Mouse (Mus musculus) bone marrow macrophage, adult 2 months (primary cell): ENCODE measurements around the gene Gphn. TPM values are rescaled to one million over a fixed set of nuclear protein-coding genes. Genes with fewer than 3 reads are reported as not detected.
"Not testable (repeated sequence)": the region's sequence is repeated elsewhere in the genome, so short reads cannot be mapped to it uniquely, and the experiment has no call there.

Experiments used
- H3K27ac ChIP-seq: 2 replicates; pipeline ENCODE4 v1.5.1; 2012; ENCODE audit warnings: low read depth, low read length; ENCODE audit not compliant: insufficient read depth
- H3K4me1 ChIP-seq: 2 replicates; pipeline ENCODE4 v1.6.1; 2012; ENCODE audit warnings: low read length; ENCODE audit not compliant: control insufficient read depth, insufficient read depth
- H3K4me3 ChIP-seq: 2 replicates; pipeline ENCODE4 v1.5.1; 2012; ENCODE audit warnings: mild to moderate bottlenecking, low read length, moderate library complexity; ENCODE audit not compliant: insufficient read depth
- CTCF ChIP-seq: IDR thresholded peaks from 2 replicates; pipeline ENCODE4 v1.5.1; 2012; ENCODE audit warnings: low read depth, mild to moderate bottlenecking, low read length, moderate library complexity
- POLR2A ChIP-seq: IDR thresholded peaks from 2 replicates; pipeline ENCODE4 v1.6.1; 2012; ENCODE audit warnings: mild to moderate bottlenecking, low read depth, low read length, borderline replicate concordance
- polyA plus RNA-seq: library from polyadenylated mRNA; stranded (reverse); fragments of >200 nt; gene quantifications from 2 replicates; pipeline ENCODE4 v1.2.4, GENCODE M21; 2012; ENCODE audit not compliant: missing spikeins, insufficient read depth, insufficient read length

The Gphn gene
- polyA plus RNA-seq, 1 experiment, result 12.0 TPM

DNA sequence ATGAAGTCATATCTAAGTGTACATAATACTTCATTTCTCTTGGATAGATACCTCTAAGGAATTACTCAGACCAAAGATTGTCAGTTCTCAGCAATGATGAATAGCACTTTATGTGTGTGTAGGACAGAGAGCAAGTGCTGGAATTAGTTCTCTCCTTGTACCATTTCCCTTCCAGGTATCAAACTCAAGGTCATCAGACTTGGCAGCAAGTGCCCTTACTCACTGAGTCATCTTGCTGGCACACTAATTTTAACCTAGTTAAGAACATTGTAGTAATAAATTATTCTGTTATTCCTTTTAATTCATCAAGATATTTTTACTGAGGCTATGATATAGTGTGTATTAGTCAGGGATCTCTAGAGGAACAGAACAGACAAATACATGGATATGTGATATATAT is 88.9 kb downstream of the Gphn start:
- H3K27ac ChIP-seq, result no peak overlapping the region
- no peaks in the 10 kb centered on the region for H3K4me1 ChIP-seq
- H3K4me3 ChIP-seq, result no peak overlapping the region
- TF ChIP-seq CTCF (no peak), POLR2A (no peak)

DNA sequence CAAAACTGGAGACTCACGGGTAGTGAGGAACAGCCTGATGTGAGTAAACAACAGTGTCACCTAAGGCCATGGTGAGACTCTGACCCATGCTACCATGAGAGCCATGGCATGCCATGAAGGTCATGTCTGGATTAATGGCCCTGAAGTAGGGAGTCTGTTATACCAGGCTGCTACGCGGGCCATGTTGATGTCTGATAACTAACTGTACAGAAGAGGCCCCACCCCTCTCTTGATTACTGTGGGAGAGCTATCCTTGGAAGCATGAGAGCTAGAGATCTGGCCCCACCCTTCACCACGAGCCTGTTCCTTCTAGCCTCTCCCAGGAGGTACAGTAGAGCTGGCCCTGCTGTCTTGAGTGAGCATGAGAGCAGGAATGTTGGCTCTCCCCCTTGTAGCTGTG is 101.8 kb downstream of the Gphn start:
- no peak overlapping the region for H3K27ac ChIP-seq

GRCm38 (mm10) chr12:78332107-78332506 is 105.9 kb downstream of the Gphn start:
- H3K27ac ChIP-seq, result no peak overlapping the region
- H3K4me3 ChIP-seq, result no peak overlapping the region
- TF ChIP-seq POLR2A (no peak), CTCF (no peak)
- no peaks in the 10 kb centered on the region for H3K4me1 ChIP-seq

More for the DNA sequence above, 101.8 kb downstream of the Gphn start:
- TF ChIP-seq CTCF (no peak), POLR2A (no peak)
- no peaks in the 10 kb centered on the region for H3K4me1 ChIP-seq
- H3K4me3 ChIP-seq, result no peak overlapping the region

- TF ChIP-seq CTCF (no peak), POLR2A (no peak)
- Histone ChIP-seq H3K27ac (no peak overlapping the region), H3K4me3 (no peak overlapping the region), H3K4me1 (0 out of 2 replicates have a peak, but pooled peaks cover 3% of the 10 kb centered on the region)
These were observed 130.3 kb downstream of the Gphn start for GRCm38 (mm10) chr12:78356472-78356871.

- Histone ChIP-seq H3K27ac (no peak overlapping the region), H3K4me1 (no peaks in the 10 kb centered on the region), H3K4me3 (no peak overlapping the region)
- TF ChIP-seq CTCF (no peak), POLR2A (no peak)
These were observed 163.1 kb downstream of the Gphn start for GRCm38 (mm10) chr12:78389267-78389666.

DNA sequence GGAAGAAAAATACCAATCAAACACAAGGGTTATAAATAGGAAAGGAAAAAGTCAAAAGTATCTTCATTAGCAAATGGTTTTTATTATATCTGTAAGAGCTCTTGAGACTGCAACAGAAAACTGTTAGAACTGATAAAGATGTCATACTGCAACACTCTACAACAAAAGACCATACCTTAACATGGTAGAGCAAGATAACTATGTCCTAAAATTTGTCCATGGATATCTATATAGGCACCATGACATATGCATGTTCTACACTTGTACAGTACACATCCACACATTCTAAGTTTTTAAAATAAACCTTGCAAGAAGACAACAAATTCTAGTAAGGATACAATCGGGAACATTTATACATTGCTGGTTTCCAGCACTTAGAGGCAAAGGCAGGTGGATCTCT is 169.1 kb downstream of the Gphn start:
- no peak overlapping the region for H3K4me3 ChIP-seq
- no peaks in the 10 kb centered on the region for H3K4me1 ChIP-seq
- no peak overlapping the region for H3K27ac ChIP-seq
- no peak for TF ChIP-seq POLR2A
- TF ChIP-seq CTCF, result no peak

GRCm38 (mm10) chr12:78407518-78407917 is 181.3 kb downstream of the Gphn start:
- H3K4me3 ChIP-seq, H3K27ac ChIP-seq, H3K4me1 ChIP-seq: not testable (repeated sequence)

DNA sequence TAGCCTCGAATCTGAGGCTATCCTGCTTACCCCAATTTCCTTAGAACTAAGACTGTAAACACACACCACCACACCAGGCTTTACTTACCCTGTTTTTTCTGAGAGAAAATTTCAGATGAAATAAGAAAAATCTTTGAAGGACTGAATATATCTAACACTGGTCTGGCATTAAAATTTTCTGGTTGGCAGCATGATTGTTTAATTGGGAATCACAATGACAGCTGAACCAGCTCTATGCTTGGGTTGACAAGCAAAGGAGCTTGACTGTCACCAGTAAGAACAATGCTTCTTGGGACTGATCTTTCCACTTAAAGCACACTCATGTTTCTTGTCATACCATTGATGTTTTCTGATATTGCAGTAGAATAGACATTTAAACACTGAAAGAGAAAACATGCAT is 296.0 kb downstream of the Gphn start:
- TF ChIP-seq CTCF (no peak), POLR2A (no peak)
- no peak overlapping the region for H3K27ac ChIP-seq
- H3K4me1 ChIP-seq, result no peaks in the 10 kb centered on the region
- no peak overlapping the region for H3K4me3 ChIP-seq

DNA sequence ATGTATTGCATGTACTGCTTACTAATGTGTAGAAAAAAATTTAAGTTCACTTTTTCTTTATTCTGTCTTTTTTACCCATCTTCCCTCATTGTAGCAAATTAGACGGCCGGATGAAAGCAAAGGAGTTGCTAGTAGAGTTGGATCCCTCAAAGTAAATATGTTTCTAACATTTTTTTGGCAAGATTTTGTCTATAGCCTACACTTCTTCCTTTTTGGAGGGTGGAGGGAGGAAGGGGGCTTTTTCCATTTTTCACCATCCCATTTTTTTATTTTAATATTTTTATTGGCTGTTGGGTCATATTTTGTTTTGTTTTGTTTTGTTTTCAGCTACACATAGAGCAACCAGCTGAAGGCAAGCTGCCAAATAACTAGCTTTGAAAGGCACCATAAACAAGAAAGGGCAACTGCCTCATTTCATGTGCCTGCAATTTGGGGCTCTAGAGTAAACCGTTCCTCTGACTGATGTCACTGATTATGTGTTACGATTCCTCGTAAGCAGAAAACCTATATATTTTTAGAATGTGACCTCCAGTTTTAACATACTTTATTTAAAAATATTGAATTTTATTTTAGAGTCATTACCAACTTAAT is 296.7 kb downstream of the Gphn start:
- Histone ChIP-seq H3K27ac (no peak overlapping the region), H3K4me1 (no peaks in the 10 kb centered on the region), H3K4me3 (no peak overlapping the region)
- TF ChIP-seq POLR2A (no peak), CTCF (no peak)

DNA sequence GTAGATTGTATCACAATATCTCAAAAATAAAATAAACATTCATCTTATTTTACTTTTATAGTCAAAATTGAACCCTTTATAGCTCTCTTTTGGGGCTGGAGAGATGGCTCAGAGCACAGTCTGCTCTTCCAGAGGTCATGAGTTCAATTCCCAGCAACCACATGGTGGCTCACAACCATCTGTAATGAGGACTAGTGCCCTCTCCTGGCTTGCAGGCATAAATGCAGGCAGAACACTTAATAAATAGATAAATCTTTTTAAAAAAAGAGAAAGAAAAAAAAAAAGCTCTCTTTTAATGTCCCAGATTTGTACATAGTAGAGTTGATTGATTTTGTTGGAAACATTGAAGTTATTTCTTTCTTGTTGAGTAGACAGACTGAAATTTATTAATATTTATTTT is 311.4 kb downstream of the Gphn start:
- H3K27ac ChIP-seq, result not testable (repeated sequence)

DNA sequence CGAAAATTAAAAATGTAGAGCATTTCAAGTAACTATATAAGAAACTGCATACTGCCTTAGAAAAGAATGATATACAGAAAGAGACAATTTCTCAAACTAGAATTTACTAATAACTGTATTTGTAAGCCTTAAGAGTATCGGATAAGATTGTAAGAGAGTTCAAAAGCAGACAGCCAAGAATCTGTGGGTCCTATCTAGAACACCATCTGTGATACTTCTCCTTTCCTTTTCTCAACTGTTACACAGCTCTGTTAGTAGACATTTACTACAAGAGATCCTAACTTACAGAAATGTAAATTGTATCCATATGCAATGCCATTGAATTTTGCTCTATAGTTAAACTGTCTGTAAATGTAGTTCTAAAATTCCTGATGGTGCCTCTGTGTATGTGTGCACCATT is 324.7 kb downstream of the Gphn start:
- TF ChIP-seq CTCF, result no peak
- TF ChIP-seq POLR2A, result no peak
- H3K27ac ChIP-seq, result no peak overlapping the region
- no peak overlapping the region for H3K4me3 ChIP-seq
- no peaks in the 10 kb centered on the region for H3K4me1 ChIP-seq

More for the DNA sequence above, 311.4 kb downstream of the Gphn start:
- H3K4me1 ChIP-seq, H3K4me3 ChIP-seq: not testable (repeated sequence)
